Mouse (Mus musculus) brain, embryonic 14.5 days (tissue): ENCODE data around the gene Tmem110.

Source experiments
- CTCF ChIP-seq: fragments of 200-500 bp; IDR thresholded peaks from 2 replicates; pipeline ENCODE4 v1.5.1; 2012; ENCODE audit warnings: inconsistent platforms, mild to moderate bottlenecking, moderate library complexity, borderline replicate concordance; ENCODE audit not compliant: insufficient read depth, insufficient read length; ENCODE audit errors: extremely low read depth
- POLR2A ChIP-seq: fragments of 200-500 bp; IDR thresholded peaks from 2 replicates; pipeline ENCODE4 v1.6.1; 2012; ENCODE audit warnings: mild to moderate bottlenecking, inconsistent platforms, borderline replicate concordance; ENCODE audit not compliant: poor library complexity, insufficient read depth, insufficient read length, severe bottlenecking; ENCODE audit errors: extremely low read depth

DNA sequence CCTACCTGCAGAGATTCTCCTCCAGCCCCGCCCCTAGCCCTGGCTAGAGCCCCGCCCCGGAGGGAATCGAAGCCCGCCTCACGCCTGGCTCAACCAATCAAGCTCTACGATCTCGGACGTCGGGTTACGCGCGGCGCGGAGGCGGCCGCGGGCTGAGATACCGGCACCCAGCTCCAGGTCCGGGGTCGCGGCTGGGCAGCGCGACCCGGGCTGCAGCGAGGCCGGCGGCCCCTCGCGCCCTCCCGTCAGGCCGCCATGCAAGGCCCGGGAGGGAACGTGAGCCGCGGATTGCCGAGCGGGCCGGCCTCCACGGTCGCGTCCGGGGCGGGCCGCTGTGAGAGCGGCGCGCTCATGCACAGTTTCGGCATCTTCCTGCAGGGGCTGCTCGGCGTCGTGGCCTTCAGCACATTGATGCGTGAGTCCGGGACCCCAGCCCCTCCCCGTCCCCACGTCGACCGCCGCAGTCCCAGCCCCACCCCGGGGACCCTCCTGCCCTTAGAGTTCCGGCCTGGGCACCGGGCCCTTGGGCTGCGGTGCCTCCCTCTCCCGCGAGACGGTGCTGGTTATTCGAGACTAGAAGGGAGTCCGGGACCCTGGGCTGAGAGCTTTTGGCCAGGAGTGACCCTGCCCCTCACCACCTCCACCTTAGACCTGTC, at the start of gene Tmem110:
- TF ChIP-seq CTCF (peak; percentile 37; the same call in 1 of the 2 replicates), POLR2A (peak; percentile 85)
